Mouse (Mus musculus): ENCODE measurements around the gene Catsper3. TPM values are rescaled to one million over a fixed set of nuclear protein-coding genes. Genes with fewer than 3 reads are reported as not detected.

Catsper3 gene
- polyA plus RNA-seq (2012; ENCODE audit: insufficient read depth, insufficient read length, missing spikeins) = not detected in 2 replicates

DNA sequence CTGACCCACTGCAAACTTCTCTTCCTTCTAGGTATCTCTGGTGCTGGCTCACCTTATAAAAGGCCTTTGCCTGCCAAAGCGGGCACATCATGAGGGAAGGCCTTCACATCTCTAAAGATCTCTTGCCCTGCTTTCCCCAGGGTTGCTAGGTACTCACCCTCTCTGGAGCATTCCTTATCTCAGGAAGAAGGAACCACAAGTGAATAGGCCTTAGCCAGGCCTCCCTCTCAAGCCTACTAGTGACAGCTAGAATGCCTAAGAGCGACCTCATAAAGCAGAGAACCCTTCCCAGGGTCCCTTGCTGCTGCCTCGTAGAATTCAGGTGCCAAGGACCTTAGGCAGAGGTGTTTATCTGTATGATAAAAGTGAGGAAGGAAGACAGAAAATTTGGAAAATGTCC is at the start of gene Catsper3:
Catsper3 (plus strand) TSS at position 301 of the 400 bp plus-strand sequence.
- no peaks in the 10 kb centered on the region for H3K4me1 ChIP-seq (ENCODE audit: control insufficient read depth, insufficient read depth, low read length)
- H3K4me3 ChIP-seq (ENCODE audit: insufficient read depth, low read length) = no peak within 1 kb of the TSS
- H3K27ac ChIP-seq (ENCODE audit: insufficient read depth, low read depth, low read length) = no peak within 1 kb of the TSS
- no peak for TF ChIP-seq CTCF (IDR thresholded peaks at IDR 0.05; ENCODE audit: low read depth, low read length)
- TF ChIP-seq POLR2A (IDR thresholded peaks at IDR 0.05; ENCODE audit: borderline replicate concordance, low read depth, low read length) = no peak

DNA sequence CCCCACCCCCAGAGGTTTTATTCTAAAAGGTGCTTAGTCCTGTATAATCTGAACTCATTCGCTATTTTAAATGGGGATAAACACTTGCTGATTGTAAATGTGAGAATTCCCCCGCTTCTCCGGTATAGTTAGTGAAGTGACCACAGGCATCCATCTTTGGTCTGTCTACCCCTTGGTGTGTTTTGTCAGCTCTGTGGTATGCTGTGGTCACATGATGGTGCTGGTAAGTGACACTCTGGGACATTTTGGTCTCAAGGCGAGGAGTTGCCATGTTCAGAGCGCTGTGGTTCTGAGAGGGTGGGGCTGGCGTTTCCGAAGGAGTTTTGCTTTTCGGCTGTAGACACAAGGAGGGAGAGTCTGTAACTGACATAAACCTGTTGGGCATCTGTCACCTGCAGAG is 46.5 kb upstream of the Catsper3 start:
- H3K4me1 ChIP-seq (ENCODE audit: control insufficient read depth, insufficient read depth, low read length) = no peaks in the 10 kb centered on the region
- H3K4me3 ChIP-seq (ENCODE audit: insufficient read depth, low read length) = no peak overlapping the region
- H3K27ac ChIP-seq (ENCODE audit: insufficient read depth, low read depth, low read length) = no peak overlapping the region
- TF ChIP-seq POLR2A (IDR thresholded peaks at IDR 0.05; ENCODE audit: borderline replicate concordance, low read depth, low read length) = no peak
- no peak for TF ChIP-seq CTCF (IDR thresholded peaks at IDR 0.05; ENCODE audit: low read depth, low read length)

DNA sequence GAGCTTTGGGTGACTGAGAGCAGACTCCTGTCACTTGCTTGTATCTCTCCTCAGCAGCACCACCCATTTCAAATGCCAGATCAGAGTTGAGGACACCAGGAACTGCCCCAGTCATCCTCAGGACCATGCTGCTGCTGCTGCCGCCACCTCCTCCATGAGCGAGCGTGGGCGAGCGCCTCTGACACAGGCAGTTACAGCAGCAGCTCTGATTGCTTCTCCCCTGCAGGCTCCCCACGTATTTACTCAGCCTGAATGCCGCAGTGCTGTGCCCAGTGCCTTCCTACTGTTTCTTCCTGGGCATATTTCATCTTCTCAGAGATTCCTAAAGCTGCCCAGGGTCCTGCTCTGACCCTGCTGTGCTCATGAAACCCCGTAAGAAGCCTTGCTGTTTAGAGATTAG is 42.1 kb upstream of the Catsper3 start:
- H3K4me1 ChIP-seq (ENCODE audit: control insufficient read depth, insufficient read depth, low read length) = no peaks in the 10 kb centered on the region
- TF ChIP-seq CTCF (IDR thresholded peaks at IDR 0.05; ENCODE audit: low read depth, low read length) = no peak
- TF ChIP-seq POLR2A (IDR thresholded peaks at IDR 0.05; ENCODE audit: borderline replicate concordance, low read depth, low read length) = no peak
- no peak overlapping the region for H3K4me3 ChIP-seq (ENCODE audit: insufficient read depth, low read length)
- no peak overlapping the region for H3K27ac ChIP-seq (ENCODE audit: insufficient read depth, low read depth, low read length)

DNA sequence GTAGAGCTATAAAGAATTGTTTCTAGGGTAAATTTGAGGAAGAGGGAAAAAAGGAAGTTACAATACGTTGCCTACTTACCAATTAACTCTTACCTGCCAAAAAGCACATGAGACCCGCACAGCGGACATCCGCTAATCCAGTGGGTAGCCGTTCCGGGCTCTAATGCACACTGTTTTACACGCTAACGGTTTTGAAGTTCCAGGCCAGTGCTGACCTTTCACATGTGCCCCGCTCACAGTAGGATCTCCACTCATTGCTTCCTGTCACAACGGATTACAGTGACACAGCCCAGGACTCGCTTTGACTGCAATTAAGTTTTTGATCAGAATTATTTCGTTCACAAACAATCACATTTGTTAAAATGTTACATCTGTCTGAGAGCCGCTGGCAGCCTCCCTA is 30.0 kb upstream of the Catsper3 start:
- TF ChIP-seq CTCF (IDR thresholded peaks at IDR 0.05; ENCODE audit: low read depth, low read length) = no peak
- no peak for TF ChIP-seq POLR2A (IDR thresholded peaks at IDR 0.05; ENCODE audit: borderline replicate concordance, low read depth, low read length)
- Histone ChIP-seq H3K4me3 (ENCODE audit: insufficient read depth, low read length) (no peak overlapping the region), H3K4me1 (ENCODE audit: control insufficient read depth, insufficient read depth, low read length) (peaks cover 3% of the 10 kb centered on the region; the same call in 1 of the 2 replicates), H3K27ac (ENCODE audit: insufficient read depth, low read depth, low read length) (no peak overlapping the region)

DNA sequence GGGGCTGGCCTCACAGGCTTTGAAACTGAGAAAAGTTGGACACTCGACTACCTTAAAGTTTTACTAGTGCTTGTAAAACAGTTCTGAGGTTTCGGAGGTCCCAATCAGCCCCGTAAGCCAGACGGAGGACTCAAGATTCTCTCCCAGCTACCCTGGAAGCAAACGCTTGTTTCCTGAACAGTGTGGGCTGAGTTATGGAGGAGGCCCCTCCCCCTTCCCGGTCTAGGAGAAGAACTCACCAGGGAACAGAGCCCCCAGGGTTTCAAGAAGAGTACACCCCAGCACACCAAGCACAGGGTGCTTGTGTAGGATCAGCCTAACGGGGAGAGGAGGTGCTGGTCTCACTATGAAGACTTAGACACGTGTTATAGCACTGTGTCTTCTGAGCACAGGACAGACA is 27.6 kb upstream of the Catsper3 start:
- Histone ChIP-seq H3K27ac (ENCODE audit: insufficient read depth, low read depth, low read length) (no peak overlapping the region), H3K4me1 (ENCODE audit: control insufficient read depth, insufficient read depth, low read length) (peaks cover 7% of the 10 kb centered on the region), H3K4me3 (ENCODE audit: insufficient read depth, low read length) (no peak overlapping the region)
- TF ChIP-seq CTCF (IDR thresholded peaks at IDR 0.05; ENCODE audit: low read depth, low read length) = no peak
- no peak for TF ChIP-seq POLR2A (IDR thresholded peaks at IDR 0.05; ENCODE audit: borderline replicate concordance, low read depth, low read length)

DNA sequence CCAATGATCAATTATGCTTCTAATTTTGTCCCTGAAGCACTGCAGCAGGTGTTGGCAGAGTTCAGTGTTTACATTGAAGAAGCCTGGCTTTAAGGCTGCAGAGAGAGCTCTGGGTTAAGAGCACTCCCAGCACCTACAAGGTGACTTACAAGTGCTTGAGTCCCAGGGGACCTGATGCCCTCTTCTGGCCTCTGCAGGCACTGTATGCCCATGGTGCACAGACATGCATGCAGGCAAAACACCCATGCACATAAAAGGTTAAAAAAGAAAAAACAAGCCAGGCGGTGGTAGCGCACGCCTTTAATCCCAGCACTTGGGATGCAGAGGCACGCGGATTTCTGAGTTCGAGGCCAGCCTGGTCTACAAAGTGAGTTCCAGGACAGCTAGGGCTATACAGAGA is 26.7 kb upstream of the Catsper3 start:
- H3K4me1 ChIP-seq (ENCODE audit: control insufficient read depth, insufficient read depth, low read length) = peaks cover 7% of the 10 kb centered on the region
- H3K4me3 ChIP-seq (ENCODE audit: insufficient read depth, low read length) = no peak overlapping the region
- no peak overlapping the region for H3K27ac ChIP-seq (ENCODE audit: insufficient read depth, low read depth, low read length)
- TF ChIP-seq CTCF (IDR thresholded peaks at IDR 0.05; ENCODE audit: low read depth, low read length) (no peak), POLR2A (IDR thresholded peaks at IDR 0.05; ENCODE audit: borderline replicate concordance, low read depth, low read length) (no peak)

DNA sequence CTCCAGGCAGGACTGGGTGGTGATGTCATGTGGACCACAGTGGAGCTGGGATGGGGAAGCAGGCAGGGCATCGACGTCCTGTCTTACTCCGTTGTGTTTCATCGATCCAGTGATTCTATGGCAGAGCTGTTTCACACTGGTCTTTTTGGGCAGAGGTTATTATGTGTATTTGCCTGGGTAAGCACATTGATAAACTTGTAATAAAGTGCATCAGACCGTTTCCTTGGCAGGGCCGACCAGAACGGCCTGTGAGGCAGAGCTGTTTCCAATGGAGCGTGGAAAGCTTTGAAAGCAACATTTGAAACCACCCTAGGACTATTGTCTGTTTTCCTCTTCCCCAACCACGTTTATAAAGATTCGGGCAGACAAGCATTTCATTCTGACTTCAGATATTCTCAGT is 23.8 kb upstream of the Catsper3 start:
- H3K4me1 ChIP-seq (ENCODE audit: control insufficient read depth, insufficient read depth, low read length) = peaks cover 5% of the 10 kb centered on the region; the same call in 1 of the 2 replicates
- no peak overlapping the region for H3K27ac ChIP-seq (ENCODE audit: insufficient read depth, low read depth, low read length)
- TF ChIP-seq CTCF (IDR thresholded peaks at IDR 0.05; ENCODE audit: low read depth, low read length) = no peak
- no peak for TF ChIP-seq POLR2A (IDR thresholded peaks at IDR 0.05; ENCODE audit: borderline replicate concordance, low read depth, low read length)
- no peak overlapping the region for H3K4me3 ChIP-seq (ENCODE audit: insufficient read depth, low read length)

DNA sequence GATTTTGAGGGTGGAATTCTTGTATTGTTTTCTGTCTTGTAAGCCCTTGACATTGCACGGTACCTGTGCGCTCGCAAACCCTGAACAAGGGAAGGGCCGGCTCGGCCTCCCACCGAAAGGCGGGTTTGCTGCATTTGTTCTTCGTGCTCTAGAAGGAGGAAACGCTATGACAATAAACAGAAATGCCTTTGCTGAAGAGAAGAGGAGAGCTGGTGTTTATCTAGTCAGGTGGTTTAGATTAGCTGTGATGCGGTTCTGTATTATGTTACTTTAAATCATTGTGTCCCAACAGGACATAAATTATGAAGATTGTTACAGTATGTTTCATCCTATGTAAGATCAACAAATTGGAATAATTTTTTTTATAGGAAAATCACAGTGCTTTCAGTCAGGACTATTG is 22.9 kb upstream of the Catsper3 start:
- no peak for TF ChIP-seq POLR2A (IDR thresholded peaks at IDR 0.05; ENCODE audit: borderline replicate concordance, low read depth, low read length)
- TF ChIP-seq CTCF (IDR thresholded peaks at IDR 0.05; ENCODE audit: low read depth, low read length) = no peak
- H3K27ac ChIP-seq (ENCODE audit: insufficient read depth, low read depth, low read length) = no peak overlapping the region
- H3K4me3 ChIP-seq (ENCODE audit: insufficient read depth, low read length) = no peak overlapping the region
- peaks cover 5% of the 10 kb centered on the region; the same call in 1 of the 2 replicates for H3K4me1 ChIP-seq (ENCODE audit: control insufficient read depth, insufficient read depth, low read length)

DNA sequence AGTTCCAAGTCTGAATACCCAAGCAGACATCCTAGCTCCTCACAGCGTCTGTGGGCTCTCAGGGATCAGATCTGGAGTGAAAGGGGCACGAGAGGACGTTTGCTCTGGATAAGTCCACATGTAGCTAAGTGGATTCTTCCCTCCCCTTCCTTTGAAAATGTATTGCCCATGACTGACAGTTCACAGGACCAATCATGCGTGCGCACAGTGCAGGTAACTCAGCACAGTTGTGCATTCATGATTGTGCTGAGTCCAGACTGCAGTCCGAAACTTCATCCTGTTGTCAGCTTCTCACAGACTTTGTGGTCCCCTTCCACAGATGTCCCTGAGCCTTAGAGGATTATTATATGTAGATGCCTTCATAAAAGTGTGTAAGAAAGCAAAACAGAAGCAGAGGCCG is 10.0 kb upstream of the Catsper3 start:
- no peak overlapping the region for H3K27ac ChIP-seq (ENCODE audit: insufficient read depth, low read depth, low read length)
- H3K4me1 ChIP-seq (ENCODE audit: control insufficient read depth, insufficient read depth, low read length) = no peaks in the 10 kb centered on the region
- no peak overlapping the region for H3K4me3 ChIP-seq (ENCODE audit: insufficient read depth, low read length)
- TF ChIP-seq CTCF (IDR thresholded peaks at IDR 0.05; ENCODE audit: low read depth, low read length) (no peak), POLR2A (IDR thresholded peaks at IDR 0.05; ENCODE audit: borderline replicate concordance, low read depth, low read length) (no peak)

DNA sequence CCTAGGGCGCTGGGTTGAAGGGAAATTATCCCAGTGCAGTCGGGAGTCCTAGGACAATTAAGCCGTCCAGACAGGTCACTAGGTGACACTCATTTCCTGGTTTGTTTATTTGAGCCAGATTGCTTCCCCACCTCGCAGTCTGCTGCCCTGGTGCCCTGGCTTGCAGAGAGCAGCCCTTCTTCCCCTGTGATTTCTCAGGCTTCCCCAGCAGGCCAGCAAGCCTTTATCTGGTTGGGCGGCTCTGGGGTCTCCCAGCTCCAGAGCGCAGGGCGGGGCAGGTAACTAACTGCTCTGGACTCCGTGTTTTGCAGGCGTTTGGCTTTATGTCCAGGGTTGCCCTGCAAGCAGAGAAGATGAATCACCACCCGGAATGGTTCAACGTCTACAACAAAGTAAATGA is 9.3 kb upstream of the Catsper3 start:
- H3K27ac ChIP-seq (ENCODE audit: insufficient read depth, low read depth, low read length) = no peak overlapping the region
- TF ChIP-seq POLR2A (IDR thresholded peaks at IDR 0.05; ENCODE audit: borderline replicate concordance, low read depth, low read length) (no peak), CTCF (IDR thresholded peaks at IDR 0.05; ENCODE audit: low read depth, low read length) (no peak)
- no peaks in the 10 kb centered on the region for H3K4me1 ChIP-seq (ENCODE audit: control insufficient read depth, insufficient read depth, low read length)
- no peak overlapping the region for H3K4me3 ChIP-seq (ENCODE audit: insufficient read depth, low read length)

DNA sequence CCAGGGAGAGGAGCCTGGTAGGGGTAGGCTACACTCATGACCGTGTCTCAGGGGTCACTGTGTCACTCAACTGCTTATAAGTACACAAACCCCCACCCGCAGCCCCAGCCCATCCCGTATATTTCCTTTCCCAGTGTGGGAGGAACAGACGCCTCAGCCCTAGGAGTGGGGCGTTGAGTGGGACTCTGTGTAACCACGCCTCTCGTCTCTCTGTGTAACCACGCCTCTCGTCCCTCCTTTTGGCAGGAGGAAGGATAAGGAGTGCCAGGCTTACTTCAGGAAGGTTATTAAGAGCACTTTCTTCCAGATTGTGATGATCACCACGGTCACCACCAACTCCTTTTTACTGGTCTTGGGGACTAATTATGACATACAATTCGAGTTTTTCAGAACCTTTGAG is 1.8 kb downstream of the Catsper3 start:
- TF ChIP-seq POLR2A (IDR thresholded peaks at IDR 0.05; ENCODE audit: borderline replicate concordance, low read depth, low read length) = no peak
- no peak for TF ChIP-seq CTCF (IDR thresholded peaks at IDR 0.05; ENCODE audit: low read depth, low read length)

More for the DNA sequence above, 1.8 kb downstream of the Catsper3 start:
- Histone ChIP-seq H3K27ac (ENCODE audit: insufficient read depth, low read depth, low read length) (no peak overlapping the region), H3K4me3 (ENCODE audit: insufficient read depth, low read length) (no peak overlapping the region), H3K4me1 (ENCODE audit: control insufficient read depth, insufficient read depth, low read length) (no peaks in the 10 kb centered on the region)

All from bone marrow macrophage, adult 2 months (primary cell).